Mouse (Mus musculus) lung, embryonic 15.5 days (tissue): ENCODE measurements around the gene Fign. TPM values are rescaled to one million over a fixed set of nuclear protein-coding genes. Genes with fewer than 3 reads are reported as not detected.

Experiments used
- ATAC-seq: fragments of 200-750 bp; cut with Nextera tagmentation; 2 replicates; pipeline ENCODE4 v1.8.0; 2017; ENCODE audit warnings: moderate number of reproducible peaks, borderline replicate concordance; ENCODE audit not compliant: low FRiP score, low TSS enrichment; ENCODE audit errors: extremely low read depth
- H3K27ac ChIP-seq: fragments of 300-500 bp; sonication (generic); 2 replicates; pipeline ENCODE4 v1.5.1; 2015; ENCODE audit warnings: moderate library complexity, mild to moderate bottlenecking, inconsistent platforms
- H3K27me3 ChIP-seq: fragments of 300-500 bp; sonication (generic); 2 replicates; pipeline ENCODE4 v1.6.1; 2015; ENCODE audit warnings: inconsistent platforms
- H3K36me3 ChIP-seq: fragments of 300-500 bp; sonication (generic); 2 replicates; pipeline ENCODE4 v1.6.1; 2015; ENCODE audit warnings: inconsistent platforms
- H3K4me1 ChIP-seq: fragments of 300-500 bp; sonication (generic); 2 replicates; pipeline ENCODE4 v1.6.1; 2015; ENCODE audit warnings: inconsistent platforms
- H3K4me2 ChIP-seq: fragments of 300-500 bp; sonication (generic); 2 replicates; pipeline ENCODE4 v1.6.1; 2015; ENCODE audit warnings: inconsistent platforms, mild to moderate bottlenecking, moderate library complexity
- H3K4me3 ChIP-seq: fragments of 300-500 bp; sonication (generic); 2 replicates; pipeline ENCODE4 v1.5.1; 2015; ENCODE audit warnings: mild to moderate bottlenecking, inconsistent platforms
- H3K9ac ChIP-seq: fragments of 300-500 bp; sonication (generic); 2 replicates; pipeline ENCODE4 v1.6.1; 2015; ENCODE audit warnings: inconsistent platforms
- H3K9me3 ChIP-seq: fragments of 300-500 bp; sonication (generic); 2 replicates; pipeline ENCODE4 v1.6.1; 2016; ENCODE audit warnings: inconsistent platforms
- WGBS: fragments of 180-500 bp; shearing (Covaris S2); methylation state at CpG from one replicate; pipeline ENCODE4 v1.1.7; 2015; 5-methylcytosine and 5-hydroxymethylcytosine counted together
- polyA plus RNA-seq: library from polyadenylated mRNA; unstranded; fragments of >200 nt; fragmentation: Nextera tagmentation; extraction: Ambion mirVana; gene quantifications from 2 replicates; pipeline ENCODE4 v1.2.1, GENCODE M21; 2015

The Fign gene
- polyA plus RNA-seq, 1 experiment from 2014 or later: 3.8 TPM

DNA sequence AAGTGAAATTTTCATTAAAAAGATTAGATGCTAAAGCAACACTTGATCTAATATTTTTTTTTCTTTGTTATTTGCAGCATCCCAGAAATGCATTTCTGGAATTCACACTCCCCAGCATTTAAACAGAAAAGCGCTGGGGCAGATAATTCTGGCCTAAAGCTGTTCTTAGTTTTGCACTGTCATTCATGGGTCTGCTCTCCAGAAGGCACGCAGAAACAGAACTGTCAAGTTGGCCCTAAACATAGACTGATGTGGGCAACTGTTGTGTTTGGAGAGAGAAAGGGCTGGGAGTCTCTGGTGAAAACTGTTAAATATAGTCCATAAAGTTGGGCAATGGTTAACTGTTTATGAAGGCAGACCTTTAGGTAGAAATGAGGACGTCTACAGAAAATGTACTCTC lies 62.4 kb downstream of the Fign start:
- Histone ChIP-seq H3K9ac (no peak overlapping the region), H3K27me3 (no peaks in the 10 kb centered on the region), H3K4me1 (no peaks in the 10 kb centered on the region), H3K4me2 (no peak overlapping the region), H3K27ac (no peak overlapping the region), H3K36me3 (no peaks in the 10 kb centered on the region), H3K9me3 (no peaks in the 10 kb centered on the region), H3K4me3 (no peak overlapping the region)
- ATAC-seq: no peak
- WGBS: 52% methylated on average over 3 of the region's 3 CpGs

DNA sequence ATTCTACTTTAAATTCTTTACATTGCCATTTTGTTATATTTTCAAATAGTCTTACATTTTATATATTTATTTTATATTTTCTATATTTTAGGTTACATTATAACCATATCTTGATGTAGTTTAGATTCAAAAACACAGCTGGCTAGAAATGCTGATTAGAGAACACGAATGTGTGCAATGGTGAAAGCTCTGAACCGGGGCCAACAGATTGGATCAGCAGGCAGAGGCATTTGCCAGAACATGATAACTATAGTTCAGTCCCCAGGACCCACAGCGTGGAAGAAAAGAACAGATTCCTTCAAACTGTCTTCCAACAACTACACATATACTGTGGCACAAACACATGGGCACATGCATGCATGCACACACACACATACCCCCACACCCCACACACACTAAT lies 64.0 kb downstream of the Fign start:
- Histone ChIP-seq H3K4me3 (no peak overlapping the region), H3K27ac (no peak overlapping the region), H3K9me3 (no peaks in the 10 kb centered on the region), H3K4me2 (no peak overlapping the region), H3K9ac (no peak overlapping the region), H3K27me3 (no peaks in the 10 kb centered on the region), H3K36me3 (no peaks in the 10 kb centered on the region), H3K4me1 (no peaks in the 10 kb centered on the region)
- ATAC-seq: no peak
- 56% methylated on average over 3 of the region's 3 CpGs for WGBS

DNA sequence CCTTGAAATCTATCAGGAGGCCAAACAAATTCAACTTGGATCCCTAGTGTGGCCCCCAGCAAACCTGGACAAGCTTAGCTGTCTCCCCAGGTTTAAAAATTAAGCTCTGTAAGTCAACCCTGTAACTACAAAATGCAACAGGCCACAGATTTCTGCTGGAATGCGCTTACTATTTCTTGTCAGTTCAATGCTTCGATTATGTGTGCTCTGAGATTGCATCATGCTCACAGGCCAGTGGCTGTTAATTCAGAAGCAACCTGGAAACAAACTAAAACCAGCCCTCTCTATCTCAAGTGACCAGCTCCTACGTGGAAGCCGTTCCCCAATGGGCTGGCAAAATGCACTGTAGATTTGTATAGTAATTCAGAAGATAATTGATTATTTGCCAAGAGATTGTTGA lies 71.9 kb downstream of the Fign start:
- Histone ChIP-seq H3K36me3 (no peaks in the 10 kb centered on the region), H3K27me3 (no peaks in the 10 kb centered on the region), H3K4me1 (no peaks in the 10 kb centered on the region), H3K4me2 (no peak overlapping the region), H3K4me3 (no peak overlapping the region), H3K27ac (no peak overlapping the region), H3K9ac (no peak overlapping the region), H3K9me3 (no peaks in the 10 kb centered on the region)
- ATAC-seq: no peak
- 73% methylated on average over 4 of the region's 4 CpGs for WGBS

GRCm38 (mm10) chr2:63994304-63995023 lies 103.4 kb downstream of the Fign start:
- no peaks in the 10 kb centered on the region for H3K9me3 ChIP-seq
- no peak overlapping the region for H3K4me2 ChIP-seq
- 77% methylated on average over 7 of the region's 7 CpGs for WGBS
- no peak overlapping the region for H3K27ac ChIP-seq
- no peak for ATAC-seq
- no peaks in the 10 kb centered on the region for H3K4me1 ChIP-seq
- no peaks in the 10 kb centered on the region for H3K36me3 ChIP-seq
- no peaks in the 10 kb centered on the region for H3K27me3 ChIP-seq
- no peak overlapping the region for H3K9ac ChIP-seq
- no peak overlapping the region for H3K4me3 ChIP-seq

GRCm38 (mm10) chr2:63985426-63985825 lies 112.4 kb downstream of the Fign start:
- H3K9ac ChIP-seq: no peak overlapping the region
- H3K4me1 ChIP-seq: no peaks in the 10 kb centered on the region
- H3K27ac ChIP-seq: no peak overlapping the region
- no peak for ATAC-seq
- H3K36me3 ChIP-seq: no peaks in the 10 kb centered on the region
- H3K4me3 ChIP-seq: no peak overlapping the region
- H3K27me3 ChIP-seq: no peaks in the 10 kb centered on the region
- no peaks in the 10 kb centered on the region for H3K9me3 ChIP-seq
- no peak overlapping the region for H3K4me2 ChIP-seq
- 69% methylated on average over 2 of the region's 2 CpGs for WGBS

DNA sequence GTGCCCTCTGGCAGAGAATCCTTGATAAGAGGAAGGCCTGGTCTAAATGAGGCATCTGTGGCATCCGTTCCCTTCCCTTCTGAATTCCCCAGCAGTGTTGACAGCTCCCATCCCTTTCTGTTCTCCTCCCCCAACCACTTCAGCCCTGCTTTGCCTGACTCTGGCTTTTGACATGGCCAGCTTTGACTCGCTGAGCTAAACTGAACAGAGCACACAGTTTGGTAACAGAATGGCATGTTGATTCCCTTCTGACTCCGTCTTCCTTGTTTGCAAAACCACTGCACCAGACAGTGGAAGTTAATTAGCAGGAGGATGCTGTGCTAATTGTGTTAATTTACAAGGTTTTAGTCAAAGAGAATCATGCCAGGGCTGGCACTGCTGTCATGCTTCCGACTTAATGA lies 115.5 kb downstream of the Fign start:
- no peak for ATAC-seq
- H3K4me2 ChIP-seq: no peak overlapping the region
- H3K4me1 ChIP-seq: no peaks in the 10 kb centered on the region
- no peak overlapping the region for H3K4me3 ChIP-seq
- H3K27me3 ChIP-seq: no peaks in the 10 kb centered on the region
- no peak overlapping the region for H3K9ac ChIP-seq
- 38% methylated on average over 4 of the region's 4 CpGs for whole genome bisulfite sequencing
- peaks cover 13% of the 10 kb centered on the region for H3K36me3 ChIP-seq
- H3K27ac ChIP-seq: no peak overlapping the region
- H3K9me3 ChIP-seq: no peaks in the 10 kb centered on the region

DNA sequence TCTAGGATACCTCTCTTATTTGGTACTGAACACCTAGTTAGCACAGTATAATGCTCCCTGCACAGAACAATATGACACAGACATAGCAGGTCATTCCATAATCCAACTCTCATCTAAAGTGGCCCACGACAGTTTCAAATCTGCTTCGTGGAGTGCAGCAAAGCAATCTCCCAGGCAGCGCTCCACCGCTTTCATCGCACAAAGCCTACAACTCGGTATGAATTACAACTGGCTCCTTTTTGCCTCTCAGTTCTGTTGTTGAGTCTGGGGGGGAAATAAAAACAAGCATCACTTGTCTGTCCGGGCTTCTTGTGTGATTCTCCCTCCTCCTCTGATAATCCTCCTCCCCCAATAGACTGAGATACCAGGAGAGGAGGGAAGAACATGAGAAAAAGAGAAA lies 116.4 kb downstream of the Fign start:
- Histone ChIP-seq H3K27ac (no peak overlapping the region), H3K9ac (no peak overlapping the region), H3K4me3 (no peak overlapping the region), H3K27me3 (no peaks in the 10 kb centered on the region), H3K36me3 (peaks cover 13% of the 10 kb centered on the region), H3K4me1 (no peaks in the 10 kb centered on the region), H3K4me2 (no peak overlapping the region), H3K9me3 (no peaks in the 10 kb centered on the region)
- ATAC-seq: no peak
- WGBS: 76% methylated on average over 7 of the region's 7 CpGs

- H3K4me3 ChIP-seq: no peak overlapping the region
- no peak overlapping the region for H3K4me2 ChIP-seq
- no peak for ATAC-seq
- no peaks in the 10 kb centered on the region for H3K36me3 ChIP-seq
- no peak overlapping the region for H3K27ac ChIP-seq
- H3K9me3 ChIP-seq: no peaks in the 10 kb centered on the region
- H3K9ac ChIP-seq: no peak overlapping the region
- WGBS: 32% methylated on average over 4 of the region's 4 CpGs
- H3K4me1 ChIP-seq: no peaks in the 10 kb centered on the region
- H3K27me3 ChIP-seq: no peaks in the 10 kb centered on the region
Observed at GRCm38 (mm10) chr2:63969633-63970032, 128.2 kb downstream of the Fign start.

DNA sequence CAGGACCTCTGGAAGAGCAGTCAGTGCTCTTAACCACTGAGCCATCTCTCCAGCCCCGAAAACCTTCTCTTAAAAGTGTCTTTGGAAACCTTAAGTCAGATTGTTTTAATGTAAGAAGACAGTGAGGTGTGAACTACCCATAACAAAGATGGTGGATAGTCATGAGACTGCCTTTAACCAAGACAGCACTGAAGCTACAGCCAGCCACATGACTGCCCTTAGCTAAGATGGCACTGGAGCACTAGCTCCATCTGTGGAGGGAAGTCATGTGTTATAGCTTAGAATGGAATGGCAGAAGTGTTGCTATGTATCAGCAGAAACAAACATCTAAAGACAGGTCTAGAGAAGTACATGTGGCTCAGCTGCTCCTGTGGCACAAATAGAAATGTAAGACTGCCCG lies 166.8 kb downstream of the Fign start:
- WGBS: 92% methylated on average over 2 of the region's 2 CpGs
- Histone ChIP-seq H3K4me1 (no peaks in the 10 kb centered on the region), H3K27ac (no peak overlapping the region), H3K9me3 (no peaks in the 10 kb centered on the region), H3K27me3 (no peaks in the 10 kb centered on the region), H3K9ac (no peak overlapping the region), H3K4me3 (no peak overlapping the region), H3K4me2 (no peak overlapping the region), H3K36me3 (no peaks in the 10 kb centered on the region)
- ATAC-seq: no peak

- 30% methylated on average over 4 of the region's 4 CpGs for WGBS
- H3K4me3 ChIP-seq: no peak overlapping the region
- no peaks in the 10 kb centered on the region for H3K36me3 ChIP-seq
- no peaks in the 10 kb centered on the region for H3K27me3 ChIP-seq
- ATAC-seq: no peak
- H3K9ac ChIP-seq: no peak overlapping the region
- no peaks in the 10 kb centered on the region for H3K4me1 ChIP-seq
- no peak overlapping the region for H3K27ac ChIP-seq
- no peak overlapping the region for H3K4me2 ChIP-seq
- H3K9me3 ChIP-seq: no peaks in the 10 kb centered on the region
Observed at GRCm38 (mm10) chr2:63926481-63927097, 171.2 kb downstream of the Fign start.

DNA sequence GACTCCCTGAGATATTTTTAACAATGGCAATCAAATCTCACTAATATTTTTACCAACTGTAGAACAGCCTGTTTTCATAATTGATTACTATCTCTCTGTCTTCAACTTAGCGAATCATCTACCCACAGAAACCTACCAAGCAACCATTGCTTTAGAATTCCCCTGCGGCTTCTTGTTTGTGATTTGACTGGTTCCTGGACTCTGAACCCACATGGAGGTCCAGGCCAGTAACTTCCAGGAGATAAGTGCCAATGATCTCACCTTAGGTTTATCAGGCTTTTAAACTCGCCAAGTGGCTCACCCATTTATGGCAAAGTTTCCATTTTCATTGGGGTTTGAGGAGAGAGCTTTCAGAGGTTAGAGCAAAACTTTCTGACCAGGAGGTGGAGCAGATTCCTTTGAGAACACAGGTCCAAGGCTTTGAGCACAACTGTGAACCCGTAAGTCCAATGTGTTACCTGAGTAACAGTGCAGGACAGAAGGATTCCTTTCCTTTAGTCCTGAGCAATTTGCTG lies 172.1 kb downstream of the Fign start:
- H3K4me1 ChIP-seq: no peaks in the 10 kb centered on the region
- no peak overlapping the region for H3K4me3 ChIP-seq
- no peaks in the 10 kb centered on the region for H3K9me3 ChIP-seq
- WGBS: 68% methylated on average over 4 of the region's 4 CpGs
- no peak overlapping the region for H3K4me2 ChIP-seq
- H3K9ac ChIP-seq: no peak overlapping the region
- no peaks in the 10 kb centered on the region for H3K27me3 ChIP-seq
- no peak overlapping the region for H3K27ac ChIP-seq
- no peaks in the 10 kb centered on the region for H3K36me3 ChIP-seq
- ATAC-seq: no peak
